Mouse (Mus musculus): ENCODE measurements around the gene Npas3.

The Npas3 gene

GRCm38 (mm10) chr12:53295747-53296146 is 47.3 kb downstream of the Npas3 start:
- DNase-seq (ENCODE audit: low spot score) = no peak

GRCm38 (mm10) chr12:53297946-53298840 is 49.7 kb downstream of the Npas3 start:
- no peak for DNase-seq (ENCODE audit: low spot score)

GRCm38 (mm10) chr12:53300964-53301363 is 52.5 kb downstream of the Npas3 start:
- DNase-seq (ENCODE audit: low spot score) = no peak

GRCm38 (mm10) chr12:53302129-53302528 is 53.7 kb downstream of the Npas3 start:
- no peak for DNase-seq (ENCODE audit: low spot score)

GRCm38 (mm10) chr12:53316715-53317114 is 68.2 kb downstream of the Npas3 start:
- no peak for DNase-seq (ENCODE audit: low spot score)

GRCm38 (mm10) chr12:53317801-53318200 is 69.3 kb downstream of the Npas3 start:
- DNase-seq (ENCODE audit: low spot score) = no peak

GRCm38 (mm10) chr12:53320526-53320925 is 72.0 kb downstream of the Npas3 start:
- DNase-seq (ENCODE audit: low spot score) = no peak

GRCm38 (mm10) chr12:53321018-53321417 is 72.5 kb downstream of the Npas3 start:
- DNase-seq (ENCODE audit: low spot score) = no peak

GRCm38 (mm10) chr12:53321944-53322343 is 73.5 kb downstream of the Npas3 start:
- no peak for DNase-seq (ENCODE audit: low spot score)

GRCm38 (mm10) chr12:53327653-53328188 is 79.2 kb downstream of the Npas3 start:
- DNase-seq (ENCODE audit: low spot score) = no peak

- no peak for DNase-seq (ENCODE audit: low spot score)
These were observed 79.8 kb downstream of the Npas3 start for GRCm38 (mm10) chr12:53328257-53328736.

GRCm38 (mm10) chr12:53330141-53330540 is 81.7 kb downstream of the Npas3 start:
- DNase-seq (ENCODE audit: low spot score) = no peak

GRCm38 (mm10) chr12:53331391-53331790 is 82.9 kb downstream of the Npas3 start:
- no peak for DNase-seq (ENCODE audit: low spot score)

- no peak for DNase-seq (ENCODE audit: low spot score)
These were observed 83.3 kb downstream of the Npas3 start for GRCm38 (mm10) chr12:53331800-53332199.

- DNase-seq (ENCODE audit: low spot score) = no peak
These were observed 84.8 kb downstream of the Npas3 start for GRCm38 (mm10) chr12:53333251-53333650.

GRCm38 (mm10) chr12:53338349-53338948 is 90.0 kb downstream of the Npas3 start:
- no peak for DNase-seq (ENCODE audit: low spot score)

GRCm38 (mm10) chr12:53342741-53343140 is 94.3 kb downstream of the Npas3 start:
- no peak for DNase-seq (ENCODE audit: low spot score)

- DNase-seq (ENCODE audit: low spot score) = no peak
These were observed 103.4 kb downstream of the Npas3 start for GRCm38 (mm10) chr12:53351860-53352259.

GRCm38 (mm10) chr12:53365751-53366150 is 117.3 kb downstream of the Npas3 start:
- no peak for DNase-seq (ENCODE audit: low spot score)

- no peak for DNase-seq (ENCODE audit: low spot score)
These were observed 136.4 kb downstream of the Npas3 start for GRCm38 (mm10) chr12:53384851-53385250.

GRCm38 (mm10) chr12:53405856-53406255 is 157.4 kb downstream of the Npas3 start:
- no peak for DNase-seq (ENCODE audit: low spot score)

GRCm38 (mm10) chr12:53407776-53408175 is 159.3 kb downstream of the Npas3 start:
- DNase-seq (ENCODE audit: low spot score) = no peak

- DNase-seq (ENCODE audit: low spot score) = no peak
These were observed 161.2 kb downstream of the Npas3 start for GRCm38 (mm10) chr12:53409711-53410110.
